Mouse (Mus musculus): ENCODE measurements around the gene 1700022I11Rik. TPM values are rescaled to one million over a fixed set of nuclear protein-coding genes. Genes with fewer than 3 reads are reported as not detected.

Gene 1700022I11Rik
- polyA plus RNA-seq, 1 experiment from 2014 or later: 0.50 TPM

- no peaks in the 10 kb centered on the region for H3K27me3 ChIP-seq (replicated peaks)
- H3K27ac ChIP-seq (replicated peaks): no peak overlapping the region
- no peak for ATAC-seq (ENCODE audit: low FRiP score)
- no peak overlapping the region for H3K9ac ChIP-seq (replicated peaks)
- no peaks in the 10 kb centered on the region for H3K9me3 ChIP-seq (replicated peaks)
- H3K4me3 ChIP-seq (replicated peaks): no peak overlapping the region
- no peak overlapping the region for H3K4me2 ChIP-seq
- H3K4me1 ChIP-seq: peaks cover 44% of the 10 kb centered on the region
- H3K36me3 ChIP-seq: peaks cover 17% of the 10 kb centered on the region
- WGBS: 89% methylated on average over 9 of the region's 9 CpGs
Measured at GRCm38 (mm10) chr4:42944185-42944584, 25.2 kb upstream of the 1700022I11Rik start.

GRCm38 (mm10) chr4:42945043-42945442 is 24.4 kb upstream of the 1700022I11Rik start:
- Histone ChIP-seq H3K4me3 (replicated peaks) (no peak overlapping the region), H3K9ac (replicated peaks) (no peak overlapping the region), H3K36me3 (peaks cover 8% of the 10 kb centered on the region; the same call in 1 of the 2 replicates), H3K4me1 (peaks cover 47% of the 10 kb centered on the region), H3K9me3 (replicated peaks) (no peaks in the 10 kb centered on the region), H3K27me3 (replicated peaks) (no peaks in the 10 kb centered on the region), H3K4me2 (no peak overlapping the region), H3K27ac (replicated peaks) (no peak overlapping the region)
- ATAC-seq (ENCODE audit: low FRiP score): no peak
- 19% methylated on average over 6 of the region's 6 CpGs for WGBS

GRCm38 (mm10) chr4:42945445-42945844 is 24.0 kb upstream of the 1700022I11Rik start:
- H3K4me3 ChIP-seq (replicated peaks): no peak overlapping the region

GRCm38 (mm10) chr4:42945952-42946351 is 23.5 kb upstream of the 1700022I11Rik start:
- no peak for ATAC-seq (ENCODE audit: low FRiP score)
- H3K36me3 ChIP-seq: 0 out of 2 replicates have a peak, but pooled peaks cover 2% of the 10 kb centered on the region
- H3K4me2 ChIP-seq: peak overlapping the region; percentile 37
- H3K9me3 ChIP-seq (replicated peaks): no peaks in the 10 kb centered on the region
- H3K4me3 ChIP-seq (replicated peaks): no peak overlapping the region
- H3K27me3 ChIP-seq (replicated peaks): no peaks in the 10 kb centered on the region
- H3K27ac ChIP-seq (replicated peaks): peak overlapping the region; percentile 84
- H3K9ac ChIP-seq (replicated peaks): no peak overlapping the region
- H3K4me1 ChIP-seq: peaks cover 55% of the 10 kb centered on the region
- WGBS: 9% methylated on average over 5 of the region's 5 CpGs

More at GRCm38 (mm10) chr4:42945445-42945844, 24.0 kb upstream of the 1700022I11Rik start:
- H3K27ac ChIP-seq (replicated peaks): no peak overlapping the region
- H3K9ac ChIP-seq (replicated peaks): no peak overlapping the region
- H3K27me3 ChIP-seq (replicated peaks): no peaks in the 10 kb centered on the region
- no peaks in the 10 kb centered on the region for H3K9me3 ChIP-seq (replicated peaks)
- WGBS: 86% methylated on average over 3 of the region's 3 CpGs
- 0 out of 2 replicates have a peak, but pooled peaks cover 6% of the 10 kb centered on the region for H3K36me3 ChIP-seq
- no peak for ATAC-seq (ENCODE audit: low FRiP score)
- no peak overlapping the region for H3K4me2 ChIP-seq
- peaks cover 50% of the 10 kb centered on the region for H3K4me1 ChIP-seq

DNA sequence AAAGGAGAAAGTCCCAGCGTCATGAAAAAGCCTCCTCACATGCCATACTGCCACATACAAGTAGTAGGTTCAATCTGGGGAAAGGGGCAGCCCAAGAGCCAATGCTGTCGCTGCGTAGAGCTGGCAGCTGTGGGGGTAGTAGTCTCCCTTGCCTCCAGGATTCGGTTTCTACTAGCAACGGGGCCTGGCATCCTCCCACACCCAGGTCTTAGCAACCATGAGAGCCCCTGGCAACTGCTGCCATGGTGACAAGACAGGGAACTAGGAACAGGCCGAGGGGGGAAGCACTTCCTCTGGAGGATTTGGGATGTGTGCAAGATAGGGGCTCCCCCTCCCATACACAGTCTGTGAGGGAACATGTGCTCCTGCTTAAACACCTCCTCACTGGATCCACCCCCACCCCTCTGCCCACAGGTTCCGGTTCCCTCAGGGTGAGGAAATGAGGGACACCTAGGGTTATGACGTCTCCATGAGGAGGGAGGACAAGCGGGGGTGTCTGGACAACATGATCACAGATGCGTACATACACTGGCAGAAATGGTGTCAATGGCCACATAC is 22.6 kb upstream of the 1700022I11Rik start:
- Histone ChIP-seq H3K9ac (replicated peaks) (peak overlapping the region; percentile 26; the same call in 1 of the 2 replicates), H3K9me3 (replicated peaks) (no peaks in the 10 kb centered on the region), H3K4me1 (peaks cover 64% of the 10 kb centered on the region), H3K27me3 (replicated peaks) (no peaks in the 10 kb centered on the region), H3K27ac (replicated peaks) (peak overlapping the region; percentile 84), H3K4me2 (peak overlapping the region; percentile 37), H3K36me3 (no peaks in the 10 kb centered on the region), H3K4me3 (replicated peaks) (no peak overlapping the region)
- WGBS: 24% methylated on average over 10 of the region's 10 CpGs
- peak; percentile 42 for ATAC-seq (ENCODE audit: low FRiP score)

DNA sequence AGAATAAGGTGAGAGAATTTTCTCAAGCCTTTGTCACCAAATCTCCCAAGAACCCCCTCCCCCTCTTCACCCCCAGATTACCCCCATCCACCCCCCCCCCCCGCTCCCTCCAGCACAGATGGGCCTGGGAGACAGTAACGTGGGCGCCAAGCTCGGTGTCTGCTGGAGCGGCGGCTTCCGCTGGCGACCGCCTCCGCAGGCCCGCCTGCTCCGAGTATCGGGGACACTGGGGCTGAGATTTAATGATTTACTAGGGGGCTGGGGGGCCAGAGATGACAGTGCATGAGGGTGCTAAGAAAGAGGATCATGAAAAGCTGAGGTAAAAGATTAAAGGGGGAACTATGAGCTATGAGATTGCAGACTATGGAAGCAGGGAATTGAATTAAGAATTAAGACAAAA is 20.9 kb upstream of the 1700022I11Rik start:
- peaks cover 75% of the 10 kb centered on the region for H3K4me1 ChIP-seq
- WGBS: 36% methylated on average over 13 of the region's 13 CpGs
- H3K36me3 ChIP-seq: no peaks in the 10 kb centered on the region
- peak overlapping the region; percentile 95 for H3K4me2 ChIP-seq
- H3K27me3 ChIP-seq (replicated peaks): no peaks in the 10 kb centered on the region
- H3K27ac ChIP-seq (replicated peaks): peak overlapping the region; percentile 94
- no peak overlapping the region for H3K4me3 ChIP-seq (replicated peaks)
- H3K9me3 ChIP-seq (replicated peaks): no peaks in the 10 kb centered on the region
- no peak for ATAC-seq (ENCODE audit: low FRiP score)
- H3K9ac ChIP-seq (replicated peaks): no peak overlapping the region

- peaks cover 82% of the 10 kb centered on the region for H3K4me1 ChIP-seq
- no peaks in the 10 kb centered on the region for H3K36me3 ChIP-seq
- peak overlapping the region; percentile 94 for H3K27ac ChIP-seq (replicated peaks)
- ATAC-seq (ENCODE audit: low FRiP score): no peak
- H3K9me3 ChIP-seq (replicated peaks): no peaks in the 10 kb centered on the region
- H3K27me3 ChIP-seq (replicated peaks): no peaks in the 10 kb centered on the region
- peak overlapping the region; percentile 95 for H3K4me2 ChIP-seq
- 0 out of 2 replicates have a peak overlapping the region, but pooled peaks have one; percentile 1 for H3K9ac ChIP-seq (replicated peaks)
- WGBS: 8% methylated on average over 14 of the region's 14 CpGs
- H3K4me3 ChIP-seq (replicated peaks): peak overlapping the region; percentile 63
Measured at GRCm38 (mm10) chr4:42949051-42949675, 20.2 kb upstream of the 1700022I11Rik start.

- Histone ChIP-seq H3K9me3 (replicated peaks) (no peaks in the 10 kb centered on the region), H3K36me3 (no peaks in the 10 kb centered on the region), H3K27ac (replicated peaks) (peak within 1 kb of the TSS; percentile 94), H3K27me3 (replicated peaks) (no peaks in the 10 kb centered on the region), H3K4me1 (peaks cover 87% of the 10 kb centered on the region), H3K9ac (replicated peaks) (peak within 1 kb of the TSS; percentile 87), H3K4me2 (peak within 1 kb of the TSS; percentile 95), H3K4me3 (replicated peaks) (peak within 1 kb of the TSS; percentile 63)
- ATAC-seq (ENCODE audit: low FRiP score): peak; percentile 94
- under 1% methylated on average over 36 of the region's 39 CpGs for whole genome bisulfite sequencing
Measured at GRCm38 (mm10) chr4:42949676-42950051, 19.7 kb upstream of the 1700022I11Rik start, which contains the start of gene Dnajb5. Gene Dnajb5, plus strand, starts transcription at chr4:42949814.

DNA sequence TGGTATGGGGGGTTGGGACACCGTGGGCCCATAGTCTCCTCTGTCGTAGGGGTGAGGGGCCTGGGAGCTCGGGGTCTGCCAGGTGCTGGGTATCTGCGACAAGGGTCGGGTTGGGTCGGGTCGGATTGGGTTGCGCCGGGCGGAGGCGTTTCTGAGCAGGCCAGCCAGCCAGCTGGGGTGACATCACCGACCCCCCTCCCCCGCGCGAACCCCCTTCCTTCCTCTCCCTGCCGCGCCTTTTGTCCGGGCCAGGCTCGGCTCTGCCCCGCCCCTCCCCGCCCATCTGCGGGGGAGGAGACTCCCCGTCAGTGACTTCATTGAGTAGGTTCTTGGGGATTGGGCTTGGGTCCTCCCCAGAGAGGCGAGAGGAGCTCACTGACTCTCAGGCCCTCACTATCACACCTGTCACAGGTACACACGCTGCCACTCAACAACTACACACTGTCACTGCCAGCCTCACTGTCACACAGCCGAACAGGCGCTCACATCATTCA is 19.3 kb upstream of the 1700022I11Rik start:
- Histone ChIP-seq H3K9me3 (replicated peaks) (no peaks in the 10 kb centered on the region), H3K36me3 (no peaks in the 10 kb centered on the region), H3K4me3 (replicated peaks) (peak overlapping the region; percentile 63), H3K9ac (replicated peaks) (peak overlapping the region; percentile 87), H3K27ac (replicated peaks) (peak overlapping the region; percentile 94), H3K27me3 (replicated peaks) (no peaks in the 10 kb centered on the region), H3K4me1 (peaks cover 91% of the 10 kb centered on the region), H3K4me2 (peak overlapping the region; percentile 95)
- WGBS: under 1% methylated on average over 21 of the region's 27 CpGs
- peak; percentile 74 for ATAC-seq (ENCODE audit: low FRiP score)

DNA sequence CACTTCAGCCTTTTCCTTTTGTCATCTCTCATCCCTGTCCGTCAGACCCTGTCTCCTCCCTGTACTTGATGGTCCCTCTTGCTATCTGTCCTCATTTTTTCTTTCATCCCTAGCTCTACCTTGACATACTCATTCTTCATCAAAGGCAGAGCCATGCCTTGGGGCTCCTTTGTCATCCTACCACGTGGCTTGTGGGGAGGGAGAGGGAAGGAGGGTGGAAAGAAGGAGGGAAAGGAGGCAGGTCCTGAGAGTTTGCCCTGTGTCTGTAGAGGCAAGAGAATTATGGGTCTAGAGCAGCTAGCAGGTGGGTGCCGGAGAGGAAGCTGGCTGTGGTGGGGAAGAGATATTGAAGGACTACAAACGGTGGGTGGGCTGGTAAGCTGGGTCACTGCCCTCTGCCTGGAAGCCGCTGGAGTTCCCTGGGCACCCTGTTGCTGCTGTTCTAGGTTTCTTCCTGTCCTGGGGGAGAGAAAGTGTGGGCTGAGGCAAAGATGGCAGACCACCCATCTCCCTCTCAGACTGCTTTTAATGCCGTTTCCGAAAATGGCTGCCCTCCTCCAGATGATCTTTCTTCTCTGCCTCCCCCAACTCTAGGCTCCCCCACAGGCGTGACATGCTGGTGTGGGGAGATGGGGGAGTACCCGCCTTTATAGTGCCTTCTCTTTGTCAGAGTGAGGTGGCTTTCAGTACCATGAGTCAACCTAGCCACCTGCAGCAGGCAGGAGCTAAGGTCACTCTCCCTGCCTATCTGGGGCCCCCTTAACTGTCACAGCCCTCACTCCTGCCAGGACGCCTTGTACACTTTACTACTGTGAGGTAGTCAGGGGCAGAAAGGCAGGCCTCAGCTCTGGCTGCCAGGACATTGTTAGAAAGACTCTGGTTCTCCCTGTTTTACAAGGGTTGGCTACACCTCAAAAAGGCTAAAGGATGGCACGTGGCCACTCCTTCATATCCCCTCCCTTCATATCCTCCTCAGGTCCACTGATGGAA is 17.9 kb upstream of the 1700022I11Rik start:
- Histone ChIP-seq H3K27me3 (replicated peaks) (no peaks in the 10 kb centered on the region), H3K36me3 (peaks cover 8% of the 10 kb centered on the region), H3K4me1 (peaks cover 82% of the 10 kb centered on the region), H3K4me3 (replicated peaks) (peak overlapping the region; percentile 63), H3K4me2 (peak overlapping the region; percentile 95), H3K9ac (replicated peaks) (peak overlapping the region; percentile 87), H3K27ac (replicated peaks) (peak overlapping the region; percentile 94), H3K9me3 (replicated peaks) (no peaks in the 10 kb centered on the region)
- 37% methylated on average over 11 of the region's 11 CpGs for WGBS
- no peak for ATAC-seq (ENCODE audit: low FRiP score)

- no peaks in the 10 kb centered on the region for H3K27me3 ChIP-seq (replicated peaks)
- ATAC-seq (ENCODE audit: low FRiP score): no peak
- H3K4me3 ChIP-seq (replicated peaks): peak overlapping the region; percentile 63
- H3K36me3 ChIP-seq: peaks cover 19% of the 10 kb centered on the region
- peak overlapping the region; percentile 95 for H3K4me2 ChIP-seq
- H3K9ac ChIP-seq (replicated peaks): peak overlapping the region; percentile 87
- no peaks in the 10 kb centered on the region for H3K9me3 ChIP-seq (replicated peaks)
- H3K27ac ChIP-seq (replicated peaks): peak overlapping the region; percentile 94
- H3K4me1 ChIP-seq: peaks cover 71% of the 10 kb centered on the region
- 85% methylated on average over 7 of the region's 7 CpGs for WGBS
Measured at GRCm38 (mm10) chr4:42952563-42952962, 16.8 kb upstream of the 1700022I11Rik start.
